Mouse (Mus musculus) CD4-positive naive resting alpha-beta T cell, adult 57 days (primary cell): ENCODE results near the gene Gm30737. TPM values are rescaled to one million over a fixed set of nuclear protein-coding genes. Genes with fewer than 3 reads are reported as not detected.

Source experiments
- total RNA-seq: library from RNA; stranded (reverse); gene quantifications from one replicate; pipeline ENCODE4 v1.2.4, GENCODE M21; 2023

The Gm30737 gene
- not detected for total RNA-seq

GRCm38 (mm10) chrY:14400410-14400809 lies at the start of gene Gm30737:
TSS of gene Gm30737 (plus strand) at chrY:14400710.

